Mouse (Mus musculus): ENCODE results near the gene Scnn1b.

DNA sequence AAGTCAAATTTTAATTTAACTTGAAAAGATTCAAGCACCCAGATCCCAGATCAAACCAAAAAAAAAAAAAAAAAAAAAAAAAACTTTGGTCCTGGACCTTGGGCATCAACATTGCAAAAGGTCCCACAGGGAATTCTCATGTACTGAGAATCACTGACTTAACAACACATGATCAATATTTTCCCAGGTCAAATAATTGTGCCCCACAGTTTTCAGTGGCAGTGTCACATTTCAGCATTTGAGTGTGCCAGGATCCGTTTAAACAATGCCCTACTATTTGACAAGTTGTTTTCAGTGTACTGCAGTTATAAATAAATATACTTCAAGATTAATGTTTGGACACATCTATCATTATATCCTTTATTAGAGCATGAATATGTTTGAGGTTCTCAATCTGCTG lies 36.4 kb upstream of the Scnn1b start:
- TF ChIP-seq CTCF (IDR thresholded peaks at IDR 0.05; ENCODE audit: borderline replicate concordance, extremely low read depth, insufficient read depth, insufficient read length) (no peak), POLR2A (IDR thresholded peaks at IDR 0.05; ENCODE audit: borderline replicate concordance, extremely low read depth, insufficient read depth, insufficient read length, poor library complexity, severe bottlenecking) (no peak)
